Mouse (Mus musculus): ENCODE data around the gene Foxp1.

GRCm38 (mm10) chr6:99135938-99136729, 386.4 kb downstream of the Foxp1 start:
- TF ChIP-seq CTCF (IDR thresholded peaks at IDR 0.05; ENCODE audit: low read depth, low read length) (no peak), GATA1 (IDR thresholded peaks at IDR 0.05; ENCODE audit: borderline replicate concordance, low read length) (no peak), POLR2AphosphoS5 (IDR thresholded peaks at IDR 0.05; ENCODE audit: insufficient replicate concordance, low read depth, low read length) (no peak)

All from G1E (cell line).